Mouse (Mus musculus): Measurements from ENCODE around the gene Ass1.

Ass1 gene

DNA sequence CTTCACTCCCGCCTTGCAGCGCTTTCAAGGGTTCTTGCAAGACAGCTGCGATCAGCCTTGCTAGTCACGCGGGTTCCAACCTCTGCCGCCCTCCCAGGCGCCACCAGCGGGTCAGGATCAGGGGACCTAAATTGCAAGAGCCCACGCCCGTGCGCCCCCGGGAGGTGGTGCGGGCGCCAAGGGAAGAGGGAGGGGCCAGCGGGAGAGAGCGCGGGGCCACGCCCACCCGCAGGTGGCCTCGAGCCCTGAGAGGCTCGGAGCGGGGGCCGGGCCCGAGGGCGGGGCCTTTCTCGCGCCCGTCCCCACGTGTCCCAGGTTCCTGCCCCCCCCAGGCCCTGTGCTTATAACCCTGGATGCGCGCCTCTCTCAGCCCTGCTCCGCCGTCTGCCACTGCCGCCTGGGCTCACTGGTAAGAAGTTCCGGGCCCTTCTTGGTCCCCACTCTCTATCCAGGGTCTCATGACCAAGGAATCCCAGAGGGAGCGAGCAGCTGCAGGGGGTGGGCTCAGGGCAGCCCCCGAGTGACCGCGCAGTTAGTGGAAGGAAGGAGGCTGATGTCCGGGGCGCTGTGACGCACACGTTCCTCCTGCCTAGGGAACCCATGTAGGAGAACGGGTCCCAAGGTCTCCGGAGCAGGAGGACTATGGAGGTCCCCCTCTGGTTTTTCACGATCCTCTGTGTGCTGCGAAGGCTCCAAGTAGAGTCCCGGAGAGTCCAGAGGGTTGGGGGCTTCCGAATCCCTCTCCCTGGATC is at the start of gene Ass1:
Gene Ass1, plus strand, starts transcription at position 277 of the 752 bp plus-strand sequence.
- in situ Hi-C loops (cut with MboI; ENCODE audit: unreplicated experiment in 2 of 2) = loop anchor here in 1 of 2 experiments (5.0 kb wide), 1 partner anchor 38 kb away; no protein-coding TSS in a partner anchor

DNA sequence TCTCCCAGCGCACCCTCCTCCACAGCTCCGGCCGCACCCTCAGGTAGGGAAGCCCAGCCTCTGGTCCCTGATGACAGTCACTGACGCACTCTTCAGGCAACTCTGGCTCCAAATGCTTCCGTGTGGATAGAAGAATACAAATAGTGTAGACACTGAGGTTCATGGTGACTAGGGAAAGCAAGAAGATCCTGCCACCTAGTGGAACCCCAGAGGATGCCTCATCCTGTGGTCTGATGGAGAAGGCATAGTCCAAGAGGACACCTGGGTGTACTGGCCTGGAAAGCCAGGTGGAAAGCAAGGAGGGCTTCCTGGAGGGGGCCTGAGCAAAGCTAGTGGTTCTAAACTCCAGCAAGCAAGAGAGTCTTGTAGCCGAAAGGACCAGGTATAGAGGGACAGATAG is 49.1 kb upstream of the Ass1 start:
- in situ Hi-C loops (cut with MboI; ENCODE audit: unreplicated experiment in 2 of 2) = no loop called here

DNA sequence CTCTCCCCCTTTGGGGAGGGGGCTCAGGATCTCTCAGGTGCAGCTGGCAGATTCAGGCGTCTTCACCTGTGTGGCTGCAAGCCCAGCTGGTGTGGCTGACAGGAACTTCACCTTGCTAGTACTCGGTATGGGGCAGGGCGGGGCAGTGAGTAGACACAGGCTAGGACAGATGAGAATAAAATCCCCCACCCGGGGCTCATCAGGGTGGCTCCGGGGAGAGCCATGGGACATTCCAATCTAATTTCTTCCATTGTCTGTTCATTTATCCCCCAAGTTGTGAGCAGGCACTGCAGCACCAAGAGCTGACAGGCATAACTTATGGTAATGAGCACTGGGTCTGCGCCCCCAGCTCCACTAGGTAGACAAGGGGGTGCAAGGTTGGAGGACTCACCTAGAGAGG is 47.4 kb upstream of the Ass1 start:
- in situ Hi-C loops (cut with MboI; ENCODE audit: unreplicated experiment in 2 of 2) = no loop called here

DNA sequence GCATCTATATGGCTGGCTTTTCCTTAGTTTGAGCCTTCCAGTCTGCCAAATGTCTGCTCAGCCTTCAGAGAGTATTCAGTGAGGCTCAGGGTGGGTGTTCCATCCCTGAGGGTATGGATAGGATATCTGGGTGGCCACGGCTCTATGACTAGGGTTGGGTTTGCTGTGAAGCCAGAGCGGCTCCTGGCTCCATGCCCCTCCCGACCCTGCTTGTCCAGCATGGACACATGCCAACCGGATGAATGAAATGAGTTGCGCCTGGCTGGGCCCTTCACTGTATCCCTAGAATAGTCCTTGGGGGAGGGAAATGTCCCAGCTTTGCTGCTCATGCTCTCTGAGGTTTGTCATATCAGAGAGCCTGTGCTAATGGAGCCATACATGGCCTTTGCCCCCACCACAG is 38.5 kb upstream of the Ass1 start:
- in situ Hi-C loops (cut with MboI; ENCODE audit: unreplicated experiment in 2 of 2) = loop anchor here in 1 of 2 experiments (5.0 kb wide), 1 partner anchor 41 kb away; the partner anchor contains the start of gene Ass1

DNA sequence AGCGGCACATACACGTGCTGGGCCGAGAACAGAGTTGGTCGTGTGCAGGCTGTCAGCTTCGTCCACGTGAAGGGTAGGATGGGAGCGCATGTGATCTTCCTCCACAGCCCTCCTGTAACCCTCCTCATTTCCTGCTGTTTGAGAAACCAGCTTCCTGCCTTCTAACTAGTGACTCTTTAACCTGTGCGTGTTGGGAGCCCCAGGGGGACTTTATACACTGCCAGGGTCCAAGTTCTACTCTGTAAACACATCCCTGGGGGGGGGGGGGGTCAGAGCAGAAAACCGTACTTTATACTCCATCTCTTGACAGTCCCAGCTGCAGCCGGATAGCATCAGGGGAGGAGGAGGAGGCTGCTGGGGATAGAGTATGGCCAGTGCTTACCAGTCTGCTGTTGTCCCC is 35.3 kb upstream of the Ass1 start:
- in situ Hi-C loops (cut with MboI; ENCODE audit: unreplicated experiment in 2 of 2) = loop anchor here in 1 of 2 experiments (5.0 kb wide), 1 partner anchor 38 kb away; the partner anchor contains the start of gene Ass1

DNA sequence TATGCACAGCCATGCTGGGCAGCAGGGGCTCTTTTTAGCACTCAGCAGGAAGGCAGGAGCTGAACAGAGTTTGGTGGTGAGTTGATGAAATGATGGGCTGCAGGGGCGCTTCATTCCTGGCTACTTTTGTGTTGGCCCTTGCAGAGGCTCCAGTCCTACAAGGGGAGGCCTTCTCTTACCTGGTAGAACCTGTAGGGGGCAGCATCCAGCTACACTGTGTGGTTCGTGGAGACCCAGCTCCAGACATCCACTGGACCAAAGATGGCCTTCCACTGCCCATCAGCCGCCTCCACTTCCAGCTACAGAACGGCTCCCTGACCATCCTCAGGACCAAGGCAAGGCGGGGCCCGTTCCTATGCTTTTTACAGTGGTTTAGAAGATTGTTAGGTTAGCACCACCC is 34.4 kb upstream of the Ass1 start:
- in situ Hi-C loops (cut with MboI; ENCODE audit: unreplicated experiment in 2 of 2) = no loop called here

DNA sequence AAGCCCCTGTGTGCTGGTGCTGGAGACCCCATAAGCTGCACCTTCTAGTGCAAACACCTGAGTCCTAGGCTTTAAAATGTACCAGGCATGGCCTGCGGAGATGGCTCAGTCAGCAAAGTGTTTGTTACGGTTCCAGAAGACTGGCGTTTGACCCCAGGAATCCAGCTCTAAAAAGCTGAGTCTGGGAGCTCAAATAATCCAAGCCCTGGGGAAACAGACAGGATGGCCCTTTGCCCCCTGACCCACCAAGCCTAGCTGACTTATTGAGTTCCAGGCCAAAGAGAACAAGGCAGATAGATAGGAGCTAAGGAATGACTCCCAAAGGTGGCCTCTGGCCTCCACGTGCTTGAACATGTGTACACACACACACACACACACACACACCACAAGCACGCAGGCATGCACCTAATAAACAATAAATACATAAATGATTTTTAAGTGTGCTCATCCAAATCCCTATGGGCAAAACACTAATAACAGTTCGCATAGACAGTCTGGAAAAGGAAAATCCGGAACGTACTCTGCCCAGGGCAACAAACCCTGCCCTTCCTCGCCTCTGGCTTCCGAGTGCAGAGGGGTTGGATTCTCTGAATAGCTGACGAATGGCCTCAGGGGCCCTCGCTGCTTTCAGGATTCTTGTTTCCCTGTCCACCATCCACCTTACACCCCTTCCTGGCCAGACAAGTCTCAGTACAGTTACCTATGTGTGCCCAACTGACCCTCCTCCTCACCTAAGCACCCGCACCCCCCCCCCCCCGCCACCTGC is 32.3 kb upstream of the Ass1 start:
- in situ Hi-C loops (cut with MboI; ENCODE audit: unreplicated experiment in 2 of 2) = no loop called here

DNA sequence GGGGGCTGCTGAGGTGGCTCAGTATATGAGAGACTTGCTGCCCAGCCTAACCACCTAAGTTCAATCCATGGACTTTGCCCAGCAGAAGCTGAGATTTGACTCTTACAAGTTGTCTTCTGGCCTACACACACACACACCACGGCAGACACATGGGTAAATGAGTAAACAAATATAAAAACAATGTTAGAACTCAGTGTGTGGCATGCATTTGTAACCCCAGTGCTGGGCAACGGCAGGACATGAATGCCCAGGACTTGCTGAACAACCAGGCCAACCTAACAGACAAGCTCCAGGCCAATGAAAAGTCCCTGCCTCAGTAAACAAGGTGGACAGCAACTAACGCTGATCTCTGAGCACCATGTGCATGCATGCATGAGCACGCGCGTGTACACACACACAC is 30.4 kb upstream of the Ass1 start:
- in situ Hi-C loops (cut with MboI; ENCODE audit: unreplicated experiment in 2 of 2) = no loop called here

DNA sequence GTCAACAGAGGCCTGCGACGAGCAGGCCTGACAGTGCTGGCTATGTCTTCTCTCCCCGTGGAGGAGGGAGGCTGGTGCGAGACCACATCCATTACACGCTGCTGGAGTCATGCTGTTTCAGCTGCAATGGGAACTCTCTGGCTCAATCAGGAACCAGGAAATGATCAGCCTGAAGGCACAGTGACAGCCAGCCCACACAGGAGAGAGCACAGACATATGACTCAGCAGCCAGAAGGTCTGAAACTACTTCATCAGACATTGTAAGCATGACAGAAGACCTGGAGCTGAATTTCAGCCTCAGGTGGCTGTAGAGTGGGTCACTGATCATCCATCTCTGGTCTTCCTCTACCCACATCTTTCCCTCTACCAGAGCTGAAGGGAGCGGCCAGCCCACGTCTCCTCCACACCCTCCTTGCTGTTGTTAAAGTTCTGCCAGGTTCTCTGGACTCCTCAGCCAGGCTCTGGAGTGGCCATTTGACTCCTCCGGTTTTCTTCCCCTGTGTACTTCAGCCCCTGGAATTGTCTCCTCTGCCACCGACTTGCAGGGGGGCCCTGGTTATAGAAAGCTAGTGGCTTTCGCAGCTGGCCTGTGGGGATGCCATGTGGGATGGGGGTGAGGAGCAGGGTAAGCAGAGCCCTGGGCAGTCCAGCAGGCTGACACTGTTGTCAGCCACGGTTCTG is 27.4 kb upstream of the Ass1 start:
- in situ Hi-C loops (cut with MboI; ENCODE audit: unreplicated experiment in 2 of 2) = no loop called here

DNA sequence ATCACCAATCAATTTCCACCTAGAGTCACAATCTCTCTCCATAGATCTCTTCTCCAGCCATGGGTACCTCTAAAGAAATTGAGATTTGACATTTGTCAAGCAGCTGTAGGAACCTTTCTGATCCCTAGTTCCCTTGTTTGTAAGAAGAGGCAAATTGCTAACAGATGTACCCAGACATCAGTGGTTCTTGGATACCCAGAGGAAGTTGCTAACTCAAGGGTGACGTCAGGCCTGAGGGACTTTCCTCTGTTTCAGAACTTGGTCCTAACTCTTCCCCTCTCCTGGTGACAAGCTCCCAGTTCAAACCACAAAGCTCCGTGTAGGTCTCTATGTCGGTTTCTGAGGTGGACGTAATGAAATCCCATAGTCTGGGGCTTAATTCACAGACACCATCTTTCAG is 24.0 kb upstream of the Ass1 start:
- in situ Hi-C loops (cut with MboI; ENCODE audit: unreplicated experiment in 2 of 2) = no loop called here

DNA sequence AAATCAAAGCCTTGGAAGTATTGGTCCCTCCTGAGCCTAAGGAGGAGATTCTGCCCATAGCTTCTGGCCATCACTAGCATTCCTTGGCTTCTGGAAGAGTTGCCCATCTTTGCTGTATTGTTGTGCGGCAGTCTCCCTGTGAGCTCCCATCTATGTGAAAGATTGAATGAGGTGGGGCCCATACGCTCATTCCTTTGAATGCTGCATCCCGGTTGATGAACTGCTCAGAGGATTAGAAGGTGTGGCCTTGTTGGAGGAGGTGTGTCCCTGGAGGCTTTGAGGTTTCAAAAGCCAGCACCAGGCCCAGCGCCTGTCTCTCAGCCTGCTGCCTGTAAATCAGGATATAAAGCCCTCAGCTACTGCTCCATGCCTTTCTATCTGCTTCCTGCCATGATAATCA is 23.6 kb upstream of the Ass1 start:
- in situ Hi-C loops (cut with MboI; ENCODE audit: unreplicated experiment in 2 of 2) = no loop called here

DNA sequence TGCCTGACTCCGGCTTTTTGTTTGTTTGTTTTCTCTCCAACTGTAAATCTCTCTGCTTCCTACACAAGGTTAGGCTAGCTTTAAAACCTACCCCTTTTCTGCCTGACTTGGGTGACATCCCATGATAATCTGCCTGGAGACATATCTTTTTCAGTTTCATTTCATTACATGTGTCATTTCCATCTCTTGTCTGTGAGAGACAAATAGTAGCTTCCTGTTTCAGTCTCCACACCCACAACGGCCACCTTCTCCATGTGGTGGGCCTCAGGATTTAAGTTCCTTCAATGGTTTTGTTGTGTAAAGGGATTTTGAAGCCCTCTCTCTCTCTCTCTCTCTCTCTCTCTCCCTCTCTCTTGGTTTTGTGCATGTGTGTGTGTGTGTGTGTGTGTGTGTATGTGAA is 22.5 kb upstream of the Ass1 start:
- in situ Hi-C loops (cut with MboI; ENCODE audit: unreplicated experiment in 2 of 2) = no loop called here

DNA sequence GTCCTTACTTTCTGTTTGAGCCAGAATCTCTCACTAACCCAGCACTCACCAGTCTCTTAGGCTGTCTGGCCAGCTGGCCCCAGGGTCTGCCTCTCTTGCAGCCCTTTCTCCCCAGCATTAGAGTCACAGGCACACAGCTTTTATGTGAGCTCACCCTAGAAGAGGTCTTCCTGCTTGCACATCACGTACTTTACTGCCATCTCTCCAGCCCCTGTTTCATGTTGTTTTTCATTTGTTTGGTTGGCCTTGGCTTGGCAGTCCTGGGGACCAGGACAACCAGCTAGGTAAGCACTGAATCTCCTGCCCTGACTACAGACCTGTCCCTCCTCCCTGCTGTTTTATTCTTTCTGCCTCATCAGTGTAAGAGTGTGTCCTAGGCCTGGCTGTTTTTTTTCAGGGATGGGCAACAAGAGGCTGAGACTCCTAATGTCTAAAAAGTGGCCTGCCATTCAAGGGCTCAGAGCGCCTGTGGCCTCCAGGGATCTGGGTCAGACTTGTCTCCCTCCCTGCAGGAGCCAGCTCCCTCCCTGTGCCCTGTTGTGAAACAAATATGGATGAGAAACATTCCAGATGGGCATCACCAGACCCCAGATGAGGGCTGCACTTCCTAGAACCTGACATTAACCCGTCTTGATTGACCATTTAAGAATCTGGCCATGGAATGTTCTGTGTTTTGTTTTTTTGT is 21.1 kb upstream of the Ass1 start:
- in situ Hi-C loops (cut with MboI; ENCODE audit: unreplicated experiment in 2 of 2) = no loop called here

DNA sequence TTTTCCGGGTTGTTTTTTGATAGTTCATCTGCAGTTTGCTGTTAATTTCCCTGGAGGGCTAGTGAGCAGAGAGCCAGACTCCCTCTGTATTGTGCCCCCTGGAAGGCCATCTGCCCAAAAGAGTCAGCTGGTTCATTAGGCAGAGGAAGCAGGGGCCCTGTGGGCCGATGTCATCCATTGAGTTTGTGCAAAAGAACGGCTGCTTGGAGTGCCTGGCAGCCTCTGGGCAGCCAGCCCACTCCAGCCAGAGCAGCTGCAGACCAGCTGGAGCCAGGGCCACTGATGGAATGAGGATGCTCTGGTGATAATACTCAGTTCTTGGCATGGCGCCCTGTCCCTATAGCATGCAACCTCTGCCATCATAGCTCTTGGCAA is 20.6 kb upstream of the Ass1 start:
- in situ Hi-C loops (cut with MboI; ENCODE audit: unreplicated experiment in 2 of 2) = no loop called here

DNA sequence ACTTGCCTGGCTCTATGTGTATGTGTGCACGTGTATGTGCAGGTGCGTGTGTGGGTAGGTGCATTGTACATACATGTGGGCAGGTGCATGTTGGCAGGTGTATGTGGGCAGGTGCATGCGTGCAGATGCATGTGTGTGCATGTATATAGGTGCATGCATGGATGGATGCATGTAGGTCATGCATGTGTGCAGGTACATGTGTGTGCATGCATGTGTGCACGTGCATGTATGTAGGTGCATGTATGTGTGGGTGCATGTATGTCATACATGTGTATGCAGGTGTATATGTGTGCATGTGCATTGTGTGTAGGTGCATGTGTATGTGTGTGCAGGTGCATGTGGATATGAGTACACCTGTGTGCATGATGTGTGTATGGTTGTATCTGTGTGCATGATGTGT is 20.1 kb upstream of the Ass1 start:
- in situ Hi-C loops (cut with MboI; ENCODE audit: unreplicated experiment in 2 of 2) = no loop called here

DNA sequence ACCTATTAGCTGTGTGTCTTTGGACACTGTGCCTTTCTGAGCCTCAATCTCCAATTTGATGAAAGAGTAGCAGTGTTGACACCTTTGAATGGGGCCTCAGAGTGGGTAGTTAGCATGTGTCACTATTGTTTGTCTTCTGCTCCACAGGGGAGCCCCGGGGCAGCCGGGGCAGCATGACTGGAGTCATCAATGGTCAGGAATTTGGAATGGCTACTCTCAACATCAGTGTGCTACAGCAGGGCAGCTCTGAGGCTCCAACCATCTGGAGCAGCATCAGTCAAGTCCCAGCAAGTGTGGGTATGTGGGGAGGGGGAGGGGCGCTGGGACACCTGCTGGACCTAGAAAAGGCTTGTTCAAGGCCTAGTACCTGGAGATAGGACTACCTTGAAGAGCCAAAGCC is 19.3 kb upstream of the Ass1 start:
- in situ Hi-C loops (cut with MboI; ENCODE audit: unreplicated experiment in 2 of 2) = no loop called here

DNA sequence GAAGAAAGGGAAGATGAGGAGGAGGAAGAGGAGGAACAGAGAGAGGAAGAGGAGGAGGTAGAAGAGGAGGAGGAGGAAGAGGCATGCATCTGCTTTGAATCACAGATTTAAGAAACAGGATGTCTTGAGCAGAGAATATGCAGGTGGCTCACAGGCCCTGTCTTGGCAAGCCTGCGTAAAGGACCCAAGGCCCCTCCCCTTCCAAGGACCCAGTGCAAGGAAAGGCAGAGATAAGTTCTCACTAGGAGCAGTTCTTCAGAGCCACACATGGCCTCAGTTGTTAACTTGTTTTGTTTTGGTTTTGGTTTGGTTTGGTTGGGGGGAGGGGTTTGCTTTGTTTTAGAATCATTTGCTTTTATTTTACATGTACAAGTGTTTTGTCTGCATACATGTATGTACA is 18.5 kb upstream of the Ass1 start:
- in situ Hi-C loops (cut with MboI; ENCODE audit: unreplicated experiment in 2 of 2) = no loop called here

DNA sequence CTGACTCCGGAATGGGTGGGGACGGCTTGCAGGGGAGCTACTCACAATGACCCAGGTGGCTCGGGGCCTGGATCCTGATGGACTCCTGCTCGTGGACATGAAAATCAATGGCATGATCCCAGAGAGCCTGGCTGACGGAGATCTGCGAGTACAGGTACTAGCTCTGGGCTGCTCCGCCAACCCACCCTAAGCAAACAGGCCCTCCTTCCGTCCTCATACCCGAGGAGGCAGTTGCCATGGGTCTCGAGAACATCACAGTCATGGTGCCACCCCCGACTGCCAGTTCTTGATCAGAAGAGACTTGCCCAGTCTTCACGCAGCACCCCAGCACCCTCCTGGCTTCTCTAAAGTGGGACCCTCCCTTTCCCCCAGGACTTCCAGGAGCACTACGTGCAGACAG is 17.0 kb upstream of the Ass1 start:
- in situ Hi-C loops (cut with MboI; ENCODE audit: unreplicated experiment in 2 of 2) = no loop called here

DNA sequence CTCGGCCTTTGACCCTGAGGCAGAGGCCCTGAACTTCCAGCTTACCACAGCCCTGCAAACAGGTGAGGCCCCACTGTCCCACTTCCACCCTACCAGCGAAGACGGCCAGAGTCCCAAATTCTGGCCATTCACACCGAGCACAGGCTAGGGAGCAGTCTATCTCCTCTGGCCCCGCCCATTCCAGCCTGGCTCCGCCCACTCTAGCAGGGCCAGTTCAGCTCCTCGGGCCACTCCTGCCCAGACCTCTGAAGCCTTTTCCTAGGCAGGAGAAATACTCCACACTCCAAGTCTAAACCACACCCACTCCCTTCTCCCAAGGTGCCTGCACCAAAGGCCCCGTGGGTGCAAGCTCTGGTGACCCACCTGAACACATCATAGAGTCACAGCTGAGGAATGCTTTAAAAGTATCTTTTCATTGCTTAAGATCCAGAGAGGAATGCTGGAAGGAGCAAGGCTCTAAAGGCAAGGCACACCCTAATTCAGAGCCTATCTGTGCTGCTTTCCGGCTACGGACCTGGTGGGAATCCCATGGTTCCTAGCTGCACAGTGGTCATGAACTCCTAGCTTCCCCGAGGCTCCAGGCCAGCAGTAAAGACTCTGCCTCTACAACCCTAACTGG is 16.3 kb upstream of the Ass1 start:
- in situ Hi-C loops (cut with MboI; ENCODE audit: unreplicated experiment in 2 of 2) = no loop called here

DNA sequence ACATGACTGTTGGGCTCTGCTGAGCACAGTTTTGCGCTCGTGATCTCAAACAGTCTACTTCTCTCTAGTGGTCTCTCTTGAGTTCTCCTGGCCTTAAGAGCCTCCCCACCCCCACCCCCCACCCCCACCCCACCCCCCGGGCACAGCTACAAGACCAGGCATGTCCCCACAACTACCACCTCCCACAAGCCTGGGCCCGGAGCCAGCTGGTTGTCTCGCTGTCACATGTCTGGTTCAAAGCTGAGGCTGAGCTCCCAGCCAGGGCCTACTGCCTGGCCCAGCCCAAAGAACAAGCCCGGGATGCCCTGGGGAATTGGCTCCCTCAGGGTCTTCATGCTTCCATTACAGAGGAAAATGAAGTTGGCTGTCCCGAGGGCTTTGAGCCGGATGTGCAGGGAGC is 15.7 kb upstream of the Ass1 start:
- in situ Hi-C loops (cut with MboI; ENCODE audit: unreplicated experiment in 2 of 2) = no loop called here

DNA sequence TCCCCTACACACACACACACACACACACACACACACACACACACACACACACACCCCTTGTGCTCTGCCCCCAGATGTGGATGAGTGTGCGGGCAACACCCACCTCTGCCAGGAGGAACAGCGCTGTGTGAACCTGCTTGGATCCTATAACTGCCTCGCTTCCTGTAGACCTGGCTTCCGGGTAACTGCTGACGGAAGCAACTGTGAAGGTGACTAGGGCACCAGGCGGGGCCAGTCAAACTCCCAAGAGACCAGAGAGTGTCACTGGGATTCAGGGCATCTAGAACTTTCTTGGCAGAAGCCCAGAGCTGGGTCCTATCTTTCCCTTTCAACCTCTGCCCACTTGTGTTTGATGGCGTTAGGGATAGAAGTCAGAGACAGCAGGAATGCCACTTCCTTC is 14.6 kb upstream of the Ass1 start:
- in situ Hi-C loops (cut with MboI; ENCODE audit: unreplicated experiment in 2 of 2) = no loop called here

Data from v-Abl transformed pro-B cells (cell line).